Mouse (Mus musculus) erythroblast, embryonic 14.5 days (primary cell): ENCODE data around the gene Clec4g. TPM values are rescaled to one million over a fixed set of nuclear protein-coding genes. Genes with fewer than 3 reads are reported as not detected.

ENCODE experiments used
- H3K27me3 ChIP-seq: 2 replicates; pipeline ENCODE4 v1.6.1; 2012; ENCODE audit warnings: inconsistent platforms; ENCODE audit not compliant: control insufficient read depth
- H3K36me3 ChIP-seq: 2 replicates; pipeline ENCODE4 v1.6.1; 2012; ENCODE audit warnings: mild to moderate bottlenecking, inconsistent platforms; ENCODE audit not compliant: control insufficient read depth
- H3K4me1 ChIP-seq: 2 replicates; pipeline ENCODE4 v1.6.1; 2012; ENCODE audit warnings: inconsistent platforms; ENCODE audit not compliant: control insufficient read depth
- H3K4me3 ChIP-seq: replicated peaks from 2 replicates; pipeline ENCODE3; 2012; ENCODE audit warnings: moderate library complexity, mild to moderate bottlenecking, inconsistent platforms
- H3K9me3 ChIP-seq: 2 replicates; pipeline ENCODE4 v1.6.1; 2012; ENCODE audit warnings: low read length, inconsistent platforms, mixed read lengths; ENCODE audit not compliant: control insufficient read depth
- GATA1 ChIP-seq: IDR thresholded peaks from 2 replicates; pipeline ENCODE4 v1.6.1; 2012; ENCODE audit warnings: low read length, inconsistent platforms, mixed read lengths
- TAL1 ChIP-seq: IDR thresholded peaks from 3 replicates; pipeline ENCODE4 v1.6.1; 2012; ENCODE audit warnings: low read length, inconsistent platforms, mixed read lengths
- polyA plus RNA-seq: library from polyadenylated mRNA; stranded (reverse); fragments of >175 nt; gene quantifications from 2 replicates; pipeline ENCODE4 v1.2.3, GENCODE M21; 2012

Gene Clec4g
- polyA plus RNA-seq, 1 experiment = 0.03 TPM

- Histone ChIP-seq H3K9me3 (no peaks in the 10 kb centered on the region), H3K27me3 (no peaks in the 10 kb centered on the region), H3K4me1 (no peaks in the 10 kb centered on the region), H3K4me3 (no peak overlapping the region), H3K36me3 (peaks cover 19% of the 10 kb centered on the region)
- TF ChIP-seq GATA1 (no peak), TAL1 (no peak)
Measured at GRCm38 (mm10) chr8:3684530-3684929, 35.9 kb downstream of the Clec4g start.

- Histone ChIP-seq H3K36me3 (peaks cover 29% of the 10 kb centered on the region), H3K4me3 (no peak overlapping the region), H3K27me3 (no peaks in the 10 kb centered on the region), H3K9me3 (peaks cover 6% of the 10 kb centered on the region), H3K4me1 (peaks cover 6% of the 10 kb centered on the region; the same call in 1 of the 2 replicates)
- TF ChIP-seq GATA1 = no peak
- TF ChIP-seq TAL1 = no peak
Measured at GRCm38 (mm10) chr8:3683408-3684176, 36.9 kb downstream of the Clec4g start.

- Histone ChIP-seq H3K9me3 (peaks cover 6% of the 10 kb centered on the region), H3K4me3 (no peak overlapping the region), H3K27me3 (no peaks in the 10 kb centered on the region), H3K36me3 (peaks cover 30% of the 10 kb centered on the region), H3K4me1 (peaks cover 12% of the 10 kb centered on the region)
- TF ChIP-seq GATA1 = no peak
- TF ChIP-seq TAL1 = no peak
Measured at GRCm38 (mm10) chr8:3682435-3682834, 38.0 kb downstream of the Clec4g start.

- peaks cover 26% of the 10 kb centered on the region for H3K4me1 ChIP-seq
- peaks cover 6% of the 10 kb centered on the region for H3K9me3 ChIP-seq
- H3K4me3 ChIP-seq = no peak overlapping the region
- peaks cover 30% of the 10 kb centered on the region for H3K36me3 ChIP-seq
- H3K27me3 ChIP-seq = no peaks in the 10 kb centered on the region
- TF ChIP-seq TAL1 = no peak
- no peak for TF ChIP-seq GATA1
Measured at GRCm38 (mm10) chr8:3679656-3680055, 40.8 kb downstream of the Clec4g start.

- peaks cover 30% of the 10 kb centered on the region for H3K36me3 ChIP-seq
- H3K4me3 ChIP-seq = no peak overlapping the region
- H3K9me3 ChIP-seq = peaks cover 6% of the 10 kb centered on the region
- peaks cover 26% of the 10 kb centered on the region for H3K4me1 ChIP-seq
- no peaks in the 10 kb centered on the region for H3K27me3 ChIP-seq
- TF ChIP-seq GATA1 (no peak), TAL1 (no peak)
Measured at GRCm38 (mm10) chr8:3679236-3679635, 41.2 kb downstream of the Clec4g start.

GRCm38 (mm10) chr8:3678831-3679230, 41.6 kb downstream of the Clec4g start:
- H3K4me1 ChIP-seq = peaks cover 26% of the 10 kb centered on the region
- H3K4me3 ChIP-seq = no peak overlapping the region
- TF ChIP-seq TAL1 (no peak), GATA1 (no peak)
- peaks cover 6% of the 10 kb centered on the region for H3K9me3 ChIP-seq
- no peaks in the 10 kb centered on the region for H3K27me3 ChIP-seq
- peaks cover 30% of the 10 kb centered on the region for H3K36me3 ChIP-seq

GRCm38 (mm10) chr8:3676993-3677579, 43.4 kb downstream of the Clec4g start:
- H3K27me3 ChIP-seq = no peaks in the 10 kb centered on the region
- peaks cover 6% of the 10 kb centered on the region for H3K9me3 ChIP-seq
- no peak for TF ChIP-seq TAL1
- TF ChIP-seq GATA1 = no peak
- H3K36me3 ChIP-seq = peaks cover 28% of the 10 kb centered on the region
- peaks cover 30% of the 10 kb centered on the region for H3K4me1 ChIP-seq
- peak overlapping the region; percentile 98 for H3K4me3 ChIP-seq

GRCm38 (mm10) chr8:3676131-3676992, 44.1 kb downstream of the Clec4g start, which contains the start of gene Trappc5:
Gene Trappc5 (plus strand): TSS chr8:3676299.
- Histone ChIP-seq H3K27me3 (no peaks in the 10 kb centered on the region), H3K4me1 (peaks cover 33% of the 10 kb centered on the region), H3K4me3 (peak within 1 kb of the TSS; percentile 98), H3K9me3 (peaks cover 6% of the 10 kb centered on the region), H3K36me3 (peaks cover 27% of the 10 kb centered on the region)
- TF ChIP-seq GATA1 (no peak), TAL1 (no peak)

GRCm38 (mm10) chr8:3674671-3675070, 45.8 kb downstream of the Clec4g start:
- no peaks in the 10 kb centered on the region for H3K27me3 ChIP-seq
- no peak overlapping the region for H3K4me3 ChIP-seq
- TF ChIP-seq TAL1 (no peak), GATA1 (no peak)
- H3K4me1 ChIP-seq = peaks cover 33% of the 10 kb centered on the region
- peaks cover 13% of the 10 kb centered on the region for H3K36me3 ChIP-seq
- H3K9me3 ChIP-seq = peaks cover 6% of the 10 kb centered on the region
